ENCODE assay signal across 29 mouse cellular contexts in the genomic region with DNA sequence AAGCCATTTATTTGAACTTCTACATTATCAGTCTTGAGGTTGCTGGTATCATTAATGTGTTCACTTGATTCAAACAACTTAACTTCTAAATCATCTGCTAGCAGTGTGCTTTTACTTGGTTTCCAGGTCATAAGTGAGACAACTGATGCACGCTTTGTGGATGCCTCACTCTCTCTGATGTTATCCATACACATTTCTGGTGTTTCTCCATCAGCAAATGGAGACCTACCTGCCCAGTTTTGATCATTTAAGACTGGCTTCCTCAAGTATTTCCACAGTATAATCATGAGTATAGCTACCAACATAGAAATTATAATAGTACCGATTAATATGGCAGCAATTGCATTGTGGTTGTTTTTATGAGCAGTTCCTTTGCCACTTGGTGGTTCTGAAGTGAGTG. TPM values are rescaled to one million over a fixed set of nuclear protein-coding genes. Genes with fewer than 3 reads are reported as not detected.
"Had no signal": no experiment of that assay in that cellular context is flagged by ENCODE, and none has a peak within 500 bp of the region (broad histone marks: within the 10 kb centered on the region; RNA-seq: fewer than 3 reads in every experiment).

No protein-coding gene starts in this region.

- H3K27me3 ChIP-seq: embryonic facial prominence, embryonic 12.5 days; embryonic facial prominence, embryonic 13.5 days; embryonic facial prominence, embryonic 15.5 days; forebrain, embryonic 12.5 days; forebrain, embryonic 13.5 days; forebrain, embryonic 15.5 days had no signal

- H3K36me3 ChIP-seq: embryonic facial prominence, embryonic 10.5 days; embryonic facial prominence, embryonic 12.5 days; embryonic facial prominence, embryonic 13.5 days; forebrain, embryonic 12.5 days; forebrain, embryonic 15.5 days had no signal

- H3K9ac ChIP-seq: embryonic facial prominence, embryonic 12.5 days; embryonic facial prominence, embryonic 13.5 days; embryonic facial prominence, embryonic 15.5 days; forebrain, embryonic 12.5 days; forebrain, embryonic 13.5 days; forebrain, embryonic 15.5 days; forebrain, postnatal 0 days had no signal

- H3K4me1 ChIP-seq: embryonic facial prominence, embryonic 10.5 days; embryonic facial prominence, embryonic 12.5 days; forebrain, embryonic 10.5 days; forebrain, embryonic 12.5 days; forebrain, embryonic 13.5 days; forebrain, embryonic 15.5 days had no signal

- H3K27ac ChIP-seq: embryonic facial prominence, embryonic 10.5 days; embryonic facial prominence, embryonic 12.5 days; embryonic facial prominence, embryonic 13.5 days; embryonic facial prominence, embryonic 15.5 days; forebrain, embryonic 10.5 days; forebrain, embryonic 12.5 days; forebrain, embryonic 13.5 days; forebrain, embryonic 15.5 days; gastrocnemius, adult 2 months; heart, adult 2 months had no signal

- ATAC-seq: forebrain, embryonic 13.5 days; forebrain, embryonic 14.5 days; forebrain, embryonic 15.5 days; forebrain, embryonic 16.5 days; forebrain, postnatal 0 days had no signal

- H3K4me3 ChIP-seq: embryonic facial prominence, embryonic 10.5 days; embryonic facial prominence, embryonic 12.5 days; embryonic facial prominence, embryonic 13.5 days; embryonic facial prominence, embryonic 15.5 days; erythroblast, embryonic 14.5 days; forebrain, embryonic 10.5 days; forebrain, embryonic 12.5 days; forebrain, embryonic 13.5 days; forebrain, embryonic 15.5 days; gastrocnemius, adult 2 months; heart, adult 2 months had no signal

- DNase-seq: cerebellum, adult 8-10 months; cerebellum, postnatal 36 days; embryo, embryonic 11 days; forebrain, postnatal 0 days; gastrocnemius, adult 2 months; gastrocnemius, postnatal 10 days; gastrocnemius, postnatal 14 days; gastrocnemius, postnatal 25 days; gastrocnemius, postnatal 36 days; heart, adult 11 months; heart, adult 18-20 months; heart, adult 2 months had no signal

- H3K4me2 ChIP-seq: embryonic facial prominence, embryonic 12.5 days; embryonic facial prominence, embryonic 13.5 days; embryonic facial prominence, embryonic 15.5 days; forebrain, embryonic 12.5 days; forebrain, embryonic 13.5 days; forebrain, embryonic 15.5 days had no signal

- H3K9me3 ChIP-seq: embryonic facial prominence, embryonic 10.5 days; embryonic facial prominence, embryonic 12.5 days; embryonic facial prominence, embryonic 13.5 days; embryonic facial prominence, embryonic 15.5 days; forebrain, embryonic 10.5 days; forebrain, embryonic 12.5 days; forebrain, embryonic 13.5 days; forebrain, embryonic 15.5 days had no signal

RNA-seq across cellular contexts. Expression of gene Evi2b, which starts 7.8 kb away (rescaled TPM):
- polyA plus RNA-seq: embryonic facial prominence, embryonic 10.5 days; embryonic facial prominence, embryonic 11.5 days; embryonic facial prominence, embryonic 12.5 days; erythroblast, embryonic 14.5 days; forebrain, embryonic 12.5 days; forebrain, embryonic 13.5 days; forebrain, embryonic 15.5 days had no signal

RNA-seq across cellular contexts. Expression of gene Omg, which starts 11.9 kb away (rescaled TPM):
- total RNA-seq: gastrocnemius, adult 18-20 months; gastrocnemius, adult 2 months; gastrocnemius, adult 8-10 months; gastrocnemius, postnatal 14 days; gastrocnemius, postnatal 25 days; gastrocnemius, postnatal 36 days; gastrocnemius, postnatal 4 days; heart, adult 18-20 months; heart, adult 2 months; heart, adult 8-10 months had no signal
- polyA plus RNA-seq: erythroblast, embryonic 14.5 days; gonadal fat pad, adult 2 months had no signal

RNA-seq across cellular contexts. Expression of gene Evi2, which starts 14.6 kb away (rescaled TPM):
- total RNA-seq: forebrain, postnatal 0 days; gastrocnemius, adult 18-20 months; gastrocnemius, adult 2 months; heart, adult 18-20 months had no signal
